Mouse (Mus musculus): ENCODE data around the gene Zc2hc1c.

Gene Zc2hc1c

DNA sequence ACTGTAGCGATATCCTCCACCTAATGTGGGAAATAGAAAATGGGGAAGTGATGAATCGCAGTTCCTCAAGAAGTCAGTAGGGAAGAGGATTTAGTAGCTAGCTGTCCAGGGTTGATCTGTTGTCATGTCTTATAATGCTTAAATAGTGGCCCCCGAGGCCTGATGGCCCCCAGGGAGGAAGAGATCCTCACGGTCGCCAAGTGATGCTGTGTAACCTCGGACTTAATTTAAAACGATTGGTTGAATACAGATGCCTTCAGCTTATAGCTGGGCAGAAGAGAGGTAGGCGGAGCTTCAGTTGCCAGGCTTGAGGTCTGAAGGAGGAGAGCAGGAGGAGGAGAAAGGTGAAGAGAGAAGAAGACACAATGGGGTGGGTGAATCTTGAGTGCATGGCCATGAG is 4.1 kb upstream of the Zc2hc1c start:
- DNase-seq (ENCODE audit: low spot score), result no peak

DNA sequence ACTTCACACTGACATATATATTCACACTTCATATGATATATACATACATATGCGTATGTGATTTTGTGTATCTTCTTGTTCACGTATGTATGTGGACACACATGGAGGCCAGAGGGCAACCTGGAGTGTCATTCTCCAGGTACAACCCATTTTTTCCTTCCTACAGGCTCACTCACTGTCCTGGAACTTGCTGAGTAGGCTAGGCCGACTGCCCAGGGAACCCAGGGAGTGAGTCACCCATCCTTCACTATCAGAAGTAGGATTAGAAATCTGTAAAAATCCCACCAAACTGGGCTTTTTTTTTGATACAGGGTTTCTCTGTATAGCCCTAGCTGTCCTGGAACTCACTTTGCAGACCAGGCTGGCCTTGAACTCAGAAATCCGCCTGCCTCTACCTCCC is 3.4 kb upstream of the Zc2hc1c start:
- no peak for DNase-seq (ENCODE audit: low spot score)

DNA sequence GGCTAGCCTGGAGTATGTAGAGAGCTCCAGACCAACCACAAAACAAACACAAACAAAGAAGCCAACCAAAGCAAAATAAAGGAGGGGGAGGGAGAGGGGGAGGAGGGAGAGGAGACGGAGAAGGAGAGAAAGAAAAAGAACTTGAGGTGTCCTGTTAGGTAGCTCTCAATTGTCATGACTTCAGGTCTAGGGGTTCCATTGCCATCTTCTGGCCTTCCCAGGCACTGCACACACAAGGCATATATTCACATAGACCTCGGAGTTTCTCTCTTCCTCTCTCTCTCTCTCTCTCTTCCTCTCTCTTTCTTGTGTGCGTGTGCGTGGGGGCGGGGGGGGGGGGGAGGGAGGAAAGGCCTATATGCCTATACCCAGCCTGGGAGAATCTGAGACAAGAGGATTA is 1.4 kb upstream of the Zc2hc1c start:
- no peak for DNase-seq (ENCODE audit: low spot score)

DNA sequence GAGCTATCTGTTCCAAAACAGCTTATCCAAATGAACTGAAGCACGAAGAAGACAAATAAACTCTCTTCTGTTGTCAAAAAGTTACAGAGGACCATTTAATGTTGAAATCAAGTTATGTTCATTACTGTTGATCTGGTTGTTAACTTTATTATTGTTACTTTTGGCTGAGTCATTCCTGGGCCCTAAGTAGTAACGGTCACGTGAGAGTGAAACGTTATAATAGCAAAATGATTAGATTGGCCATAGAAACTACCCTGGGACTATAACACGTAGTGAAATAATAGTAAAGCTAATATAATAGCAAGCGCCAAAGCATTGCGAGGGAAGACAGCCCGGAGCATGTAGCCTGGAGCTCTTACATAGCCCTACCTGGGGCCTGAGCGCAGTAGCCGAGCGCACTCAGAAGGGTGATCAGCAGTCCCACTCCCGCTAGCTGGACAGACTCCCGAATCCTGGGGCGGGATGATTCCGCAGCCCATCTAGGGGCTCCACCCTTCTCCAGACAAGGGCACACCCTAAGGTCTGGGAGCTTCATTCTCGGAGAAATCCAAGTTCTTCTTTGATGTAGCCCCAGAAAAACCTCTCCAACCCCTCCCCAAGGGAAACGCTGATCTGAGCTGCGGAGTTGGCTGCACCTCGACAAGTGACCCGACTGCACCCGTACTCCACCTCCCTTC is 444 bp upstream of the Zc2hc1c start, which contains the start of gene Acyp1:
Acyp1 (minus strand) TSS at position 630 of the 677 bp plus-strand sequence.
- DNase-seq (ENCODE audit: low spot score), result no peak

DNA sequence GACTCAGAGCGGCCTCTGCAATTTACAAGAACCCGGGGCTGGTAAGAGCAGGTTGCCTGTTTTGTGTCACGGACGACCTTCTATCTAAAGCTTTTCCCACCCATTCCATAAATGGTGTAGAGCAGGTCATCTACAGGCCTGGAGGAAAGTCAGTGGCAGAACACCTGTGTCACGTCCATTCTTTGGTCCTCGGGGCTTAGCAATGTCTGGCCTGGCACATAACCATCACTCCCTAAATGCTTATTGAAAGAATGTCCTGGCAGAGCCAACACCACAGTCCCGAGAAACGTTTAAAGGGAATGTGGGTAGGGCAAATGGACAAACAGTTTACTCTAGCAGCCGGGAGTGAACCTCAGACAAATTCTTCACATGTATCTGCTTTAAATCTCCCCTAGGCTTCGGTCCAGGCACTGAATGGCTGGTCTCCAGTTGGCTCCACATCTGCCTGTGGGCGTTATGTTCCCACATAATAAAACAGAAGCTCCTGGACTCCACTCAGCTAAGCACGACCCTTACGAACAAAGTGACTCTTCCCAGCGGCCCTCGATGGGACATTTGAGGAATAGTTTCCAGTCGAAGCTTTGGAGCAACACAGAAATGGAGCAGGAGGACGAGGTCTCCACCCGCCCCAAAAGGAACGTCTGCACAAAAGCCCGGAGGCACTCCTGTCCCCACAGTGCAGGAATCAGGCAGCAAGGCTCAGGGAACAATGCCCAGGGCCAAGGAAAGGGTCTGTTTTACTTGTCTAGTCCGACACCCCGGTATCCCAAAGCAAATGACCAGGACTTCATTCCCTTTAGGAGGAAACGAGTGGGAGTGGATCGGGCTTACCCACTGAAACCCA is 988 bp downstream of the Zc2hc1c start:
- DNase-seq (ENCODE audit: low spot score), result no peak

DNA sequence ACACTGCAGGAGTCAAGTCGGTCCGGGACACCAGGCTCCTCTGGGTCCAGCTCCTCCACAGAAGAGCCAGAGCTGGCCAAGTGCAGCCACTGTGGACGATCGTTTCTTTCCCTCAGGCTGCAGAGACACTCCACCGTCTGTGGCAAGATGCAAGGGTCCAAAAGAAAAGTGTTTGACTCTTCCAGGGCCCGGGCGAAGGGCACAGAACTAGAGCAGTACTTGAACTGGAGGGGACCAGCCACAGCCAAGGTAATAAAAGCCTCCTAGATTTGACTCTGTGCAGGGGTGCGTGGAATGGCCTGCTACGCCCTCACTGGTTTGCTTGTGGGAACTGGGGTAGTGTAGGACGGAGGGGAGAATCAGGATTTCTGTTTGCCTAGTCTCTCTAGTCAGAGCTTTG is 2.2 kb downstream of the Zc2hc1c start:
- no peak for DNase-seq (ENCODE audit: low spot score)

DNA sequence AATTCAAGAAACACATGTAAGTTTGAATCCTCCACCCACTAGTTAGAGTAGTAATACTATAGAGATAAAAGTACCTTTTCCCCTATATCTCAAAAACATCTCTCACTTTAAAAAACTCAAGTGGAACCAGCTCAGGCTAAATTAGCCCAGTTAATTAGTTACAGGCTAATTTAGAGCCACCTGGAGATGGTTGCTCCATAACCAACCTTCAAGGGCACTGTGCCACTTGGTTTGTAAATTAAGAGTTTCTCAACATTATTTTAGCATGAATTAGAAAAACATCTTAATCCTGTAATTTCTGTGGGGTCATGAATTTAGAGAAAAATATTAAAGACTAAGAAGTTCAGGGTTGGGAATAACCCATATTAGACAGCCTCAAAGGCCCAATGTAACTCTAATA is 3.1 kb downstream of the Zc2hc1c start:
- no peak for DNase-seq (ENCODE audit: low spot score)

DNA sequence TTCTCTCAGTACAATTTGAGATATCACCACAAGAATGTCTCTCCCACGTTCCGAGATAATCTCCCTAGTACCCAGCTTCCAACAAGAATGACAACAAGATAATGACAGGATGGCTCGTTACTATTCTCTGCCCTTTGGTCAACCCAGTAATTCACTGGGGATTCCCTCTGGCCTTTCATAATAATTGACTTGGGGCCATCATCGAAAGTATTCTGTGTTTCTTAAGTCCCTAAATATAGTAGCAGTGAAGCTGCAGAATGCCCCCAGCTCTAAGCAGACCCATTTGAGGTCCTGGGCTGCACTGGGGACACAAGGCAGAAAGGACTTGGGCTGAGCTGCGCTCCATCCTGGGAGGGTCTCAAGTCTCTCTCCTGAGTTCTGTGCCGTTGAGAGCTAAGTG is 3.9 kb downstream of the Zc2hc1c start:
- no peak for DNase-seq (ENCODE audit: low spot score)

DNA sequence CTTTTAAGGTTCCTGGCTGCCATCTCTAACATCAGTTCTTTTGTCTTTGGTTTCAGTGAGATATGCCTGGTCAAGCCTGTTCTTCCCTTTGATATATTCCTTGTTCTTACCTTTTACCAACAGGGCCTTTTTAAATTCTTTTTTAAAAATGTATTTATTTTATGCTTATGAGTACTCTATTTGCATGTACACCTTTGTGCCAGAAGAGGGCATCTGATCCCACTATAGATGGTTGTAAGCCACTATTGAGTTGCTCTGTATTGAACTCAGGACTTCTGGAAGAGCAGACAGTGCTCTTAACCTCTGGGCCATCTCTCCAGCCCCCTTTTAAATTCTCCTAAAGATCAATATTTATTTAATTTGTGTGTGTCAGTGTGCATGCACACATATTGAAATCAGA is 4.5 kb downstream of the Zc2hc1c start:
- DNase-seq (ENCODE audit: low spot score), result no peak

DNA sequence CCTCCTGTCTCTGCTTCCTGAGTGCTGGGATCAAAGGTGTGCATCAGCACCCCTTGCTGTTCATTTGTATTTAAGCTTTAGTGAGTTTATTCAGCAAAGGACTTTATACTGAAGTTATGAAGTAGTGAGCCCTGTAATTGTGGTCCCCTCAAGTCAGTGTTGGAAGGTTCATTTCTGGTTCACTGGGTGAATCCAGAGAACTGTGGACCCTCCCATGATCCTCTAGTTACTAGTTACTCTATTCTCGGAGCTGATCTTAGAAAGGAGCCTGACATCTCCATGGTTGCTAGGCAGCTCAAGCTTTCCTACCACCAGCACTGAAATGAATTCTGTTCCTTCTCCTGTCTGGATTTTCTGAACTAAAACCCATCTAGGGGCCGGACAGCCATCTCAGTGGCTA is 7.1 kb downstream of the Zc2hc1c start:
- no peak for DNase-seq (ENCODE audit: low spot score)

DNA sequence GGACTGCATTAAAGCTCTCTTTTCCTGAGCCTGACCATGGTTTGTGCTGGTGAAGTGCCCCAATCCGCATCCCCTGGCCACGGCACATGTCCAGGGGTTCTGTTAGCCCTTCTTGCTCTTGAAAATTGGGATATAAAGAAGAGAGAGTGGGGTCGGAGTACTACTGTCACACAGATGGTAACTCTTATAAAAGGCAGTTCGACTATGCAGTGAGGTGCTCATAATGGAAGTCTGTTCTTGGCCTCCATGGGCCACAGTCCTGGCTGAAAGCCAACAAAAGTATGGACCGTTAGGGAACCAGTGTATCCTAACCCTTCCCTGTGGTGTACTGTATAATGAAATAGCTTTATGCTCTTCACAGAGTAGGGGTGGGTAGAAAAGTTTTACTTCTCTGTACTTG is 8.5 kb downstream of the Zc2hc1c start:
- no peak for DNase-seq (ENCODE audit: low spot score)

DNA sequence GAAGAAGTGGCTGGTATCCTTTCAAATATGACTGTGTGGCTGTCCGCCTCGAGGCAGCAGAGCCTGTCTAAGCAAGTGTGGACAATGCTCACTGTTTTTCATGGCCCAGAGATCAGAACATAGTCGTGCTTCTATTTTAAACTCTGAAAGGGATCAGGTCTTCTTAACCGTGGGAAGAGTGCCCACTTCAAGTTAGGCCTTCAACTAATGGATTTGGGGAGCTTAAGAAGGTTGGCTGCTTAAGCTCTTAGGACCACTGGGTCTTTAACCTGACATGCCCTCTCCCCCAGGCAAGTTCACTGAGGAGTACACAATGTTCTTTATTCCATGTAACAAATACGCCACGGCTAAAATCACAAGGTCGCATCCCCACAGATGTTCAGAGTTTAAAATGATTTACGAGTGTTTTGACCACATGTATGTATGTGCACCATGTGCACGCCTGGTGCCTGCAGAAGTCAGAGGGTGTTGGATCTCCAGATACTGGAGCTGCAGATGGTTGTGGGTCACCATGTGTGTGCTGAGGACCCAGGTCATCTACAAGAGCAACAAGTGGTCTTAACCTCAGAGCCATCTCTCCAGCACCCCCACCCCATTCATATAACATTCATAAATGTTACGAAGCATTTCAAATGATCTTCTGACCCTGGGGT is 9.1 kb downstream of the Zc2hc1c start:
- DNase-seq (ENCODE audit: low spot score), result no peak

DNA sequence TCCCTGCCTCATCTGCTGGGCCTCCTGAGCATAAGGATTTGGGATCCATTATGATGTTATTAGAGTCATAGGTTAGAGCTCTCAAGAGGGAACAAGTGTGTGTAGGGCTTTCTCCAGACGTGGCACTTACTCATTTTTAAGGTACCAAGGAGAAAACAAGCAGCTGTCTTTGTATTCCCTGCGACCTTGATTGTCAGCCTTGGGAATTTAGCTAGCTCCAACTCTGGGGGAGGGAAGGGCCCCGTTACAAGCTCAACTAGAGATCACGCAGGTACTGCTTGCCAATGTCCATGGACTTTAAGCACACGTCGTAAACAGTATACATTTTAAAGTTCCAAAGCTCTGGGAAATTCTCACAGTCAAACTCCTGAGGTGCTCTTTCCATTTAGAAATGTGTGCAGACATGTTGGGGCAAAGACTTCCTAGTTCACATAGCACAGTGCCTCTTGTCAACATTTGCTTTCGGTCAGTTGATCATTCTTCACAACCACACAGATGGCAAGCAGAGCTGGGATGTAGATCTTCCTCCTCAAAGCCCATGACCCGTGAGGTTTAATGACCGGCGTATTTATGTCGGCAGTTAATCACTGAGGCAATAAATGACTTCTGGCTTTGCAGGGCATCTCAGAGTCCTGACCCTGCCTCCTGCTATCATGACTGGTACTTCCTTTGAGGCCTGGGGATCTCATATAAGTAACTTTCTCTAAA is 9.9 kb downstream of the Zc2hc1c start:
- DNase-seq (ENCODE audit: low spot score), result peak; percentile 53

DNA sequence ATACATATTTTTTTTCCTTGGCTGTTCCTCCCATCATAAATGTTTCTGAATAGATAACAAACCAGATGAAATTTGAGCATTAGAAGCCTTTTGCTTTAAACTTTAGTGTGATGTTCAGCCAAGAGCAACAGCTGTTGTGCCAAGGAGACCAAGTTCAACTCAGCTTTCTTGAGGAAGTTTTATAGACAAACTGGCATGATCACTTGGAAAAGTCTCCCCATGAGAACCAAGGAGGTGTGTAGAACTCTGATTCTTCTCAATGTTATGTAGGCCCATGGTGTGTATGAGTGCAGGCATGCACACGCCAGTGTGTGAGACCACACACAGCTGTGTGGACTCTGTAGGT is 10.4 kb downstream of the Zc2hc1c start:
- DNase-seq (ENCODE audit: low spot score), result no peak

DNA sequence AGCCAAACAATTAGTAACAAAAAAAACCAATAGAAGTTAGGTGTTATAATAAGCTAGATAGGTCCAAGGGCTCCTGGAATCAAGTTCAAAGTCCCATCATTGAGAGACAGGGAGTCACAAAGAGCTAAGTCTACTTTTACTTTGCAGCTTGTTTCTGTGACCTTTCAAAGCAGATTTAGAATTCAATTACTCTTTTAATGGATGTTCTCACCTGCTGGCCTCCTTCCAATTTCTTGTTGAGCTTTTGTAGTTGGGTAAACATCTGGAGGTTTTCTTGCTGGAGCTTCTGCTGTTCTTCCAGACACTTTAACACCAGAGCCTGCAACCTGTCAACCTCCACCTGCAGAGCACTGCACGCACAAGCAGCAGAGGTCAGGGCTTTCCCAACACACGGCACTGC is 14.9 kb downstream of the Zc2hc1c start:
- no peak for DNase-seq (ENCODE audit: low spot score)

DNA sequence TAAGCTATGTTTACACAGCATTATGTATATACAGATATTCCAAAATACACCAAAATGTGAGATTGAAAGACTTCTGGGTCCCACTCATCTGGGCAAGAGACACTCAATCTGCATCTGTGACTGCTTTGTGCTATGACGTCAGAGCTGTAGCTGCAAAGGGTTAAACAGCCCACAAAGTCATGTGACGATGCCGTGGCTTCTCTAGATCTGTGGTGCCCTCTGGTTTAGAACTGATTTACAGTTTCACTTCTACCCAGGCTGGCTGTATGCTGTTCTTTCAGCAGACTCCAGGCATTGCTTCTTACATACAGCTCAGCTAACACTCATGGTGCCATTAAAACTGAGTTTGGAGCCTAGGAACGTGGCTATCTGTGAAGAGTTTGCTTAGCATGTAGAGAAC is 16.3 kb downstream of the Zc2hc1c start:
- DNase-seq (ENCODE audit: low spot score), result no peak

DNA sequence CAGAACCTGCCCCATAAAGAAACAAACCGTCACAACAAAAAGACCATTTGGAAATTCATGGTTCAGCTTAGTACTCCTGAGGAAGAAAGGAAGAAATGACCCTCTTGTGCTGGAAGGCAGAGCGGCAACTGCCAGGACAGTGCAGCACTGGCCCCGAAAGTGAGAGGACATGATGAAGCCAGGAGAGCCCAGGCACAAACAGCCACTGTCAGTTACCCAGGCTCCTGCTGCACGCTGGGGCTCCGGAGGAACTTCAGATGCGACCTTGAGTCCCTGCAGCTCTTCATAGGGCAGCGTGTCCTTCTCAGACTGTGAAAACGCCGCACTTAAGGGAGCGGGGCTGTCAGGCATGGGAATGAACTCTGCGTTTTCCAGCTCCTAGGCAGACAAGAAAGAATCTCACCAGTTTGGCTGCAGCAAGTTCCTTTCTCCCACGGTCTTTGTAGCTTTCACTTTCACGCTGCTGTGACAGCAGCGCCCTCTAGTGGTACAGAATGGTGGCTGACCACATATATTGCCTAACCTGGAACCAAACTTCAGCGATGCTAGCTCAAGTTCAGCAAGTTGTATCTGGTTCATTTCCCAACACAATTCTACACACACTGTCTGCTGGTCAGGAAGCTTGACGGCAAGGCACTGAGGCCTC is 17.0 kb downstream of the Zc2hc1c start:
- DNase-seq (ENCODE audit: low spot score), result peak; percentile 76

DNA sequence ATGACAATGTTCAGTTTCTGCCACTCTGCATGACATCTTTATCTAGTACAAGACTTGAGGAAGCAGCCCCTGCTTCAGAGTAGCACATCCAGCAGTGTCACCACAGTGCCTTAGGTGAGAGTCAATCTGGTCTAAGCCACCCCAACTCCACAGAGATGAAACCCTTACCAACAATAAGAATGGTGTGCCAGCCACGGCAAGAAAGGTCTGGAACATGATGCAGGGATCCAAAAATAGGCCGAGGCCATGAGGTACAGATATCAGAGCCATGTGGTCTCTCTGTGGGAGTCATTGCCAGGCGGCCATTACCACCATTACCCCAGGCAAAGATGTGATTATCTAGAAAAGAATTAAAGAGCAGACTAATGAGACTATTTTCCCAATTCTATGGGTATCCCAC is 20.3 kb downstream of the Zc2hc1c start:
- DNase-seq (ENCODE audit: low spot score), result no peak

DNA sequence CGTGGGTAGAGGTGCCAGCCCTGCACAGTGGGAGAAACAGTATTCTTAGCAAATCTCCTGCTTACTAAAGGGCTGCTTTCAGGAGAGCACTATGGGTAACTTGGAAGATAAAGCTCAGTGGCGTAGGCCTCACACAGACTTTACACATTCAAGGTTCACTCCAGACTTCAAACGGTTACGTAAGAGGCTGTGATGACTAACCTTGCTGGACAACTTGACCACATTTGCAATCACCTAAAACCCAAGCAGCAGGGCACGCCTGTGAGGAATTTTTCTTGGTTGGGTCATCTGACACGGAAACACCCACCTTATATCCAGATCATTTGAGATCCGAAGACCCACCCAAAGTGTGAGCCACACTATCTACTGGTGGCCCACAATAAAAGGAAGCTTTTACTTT is 41.8 kb downstream of the Zc2hc1c start:
- no peak for DNase-seq (ENCODE audit: low spot score)

DNA sequence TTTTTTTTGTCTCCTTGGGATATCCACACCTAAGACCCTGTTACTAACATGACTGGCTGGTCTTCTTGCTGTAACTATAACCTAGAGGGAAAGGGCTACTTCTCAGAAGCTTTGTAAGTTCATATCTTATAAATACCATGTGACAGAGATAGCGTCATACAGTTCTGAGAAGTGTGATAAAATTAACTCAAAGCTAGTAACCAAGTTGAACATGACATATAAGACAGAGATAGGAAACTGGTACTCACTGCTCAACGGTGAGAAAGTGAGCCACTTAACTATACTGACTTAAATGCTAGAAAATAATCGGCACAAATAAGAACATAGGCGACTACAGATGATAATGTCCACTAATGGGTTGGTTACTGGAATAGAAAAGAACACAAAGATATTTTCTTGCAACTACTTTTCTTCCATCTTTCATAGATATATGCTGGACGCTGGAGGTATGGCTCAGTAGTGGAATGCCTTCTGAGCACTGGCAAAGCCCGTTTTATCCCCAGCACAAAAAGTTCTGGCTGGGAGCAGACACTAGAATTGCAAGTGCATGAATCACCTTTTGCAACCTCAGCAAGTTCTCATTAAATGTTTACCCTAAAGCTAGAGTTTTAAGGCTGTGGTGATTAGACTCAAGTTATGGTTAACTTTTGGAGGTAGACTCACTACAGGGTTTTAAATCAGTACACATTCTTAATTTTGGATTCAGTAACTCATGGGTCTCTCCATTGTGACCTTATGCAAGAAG is 49.3 kb downstream of the Zc2hc1c start:
- DNase-seq (ENCODE audit: low spot score), result no peak

DNA sequence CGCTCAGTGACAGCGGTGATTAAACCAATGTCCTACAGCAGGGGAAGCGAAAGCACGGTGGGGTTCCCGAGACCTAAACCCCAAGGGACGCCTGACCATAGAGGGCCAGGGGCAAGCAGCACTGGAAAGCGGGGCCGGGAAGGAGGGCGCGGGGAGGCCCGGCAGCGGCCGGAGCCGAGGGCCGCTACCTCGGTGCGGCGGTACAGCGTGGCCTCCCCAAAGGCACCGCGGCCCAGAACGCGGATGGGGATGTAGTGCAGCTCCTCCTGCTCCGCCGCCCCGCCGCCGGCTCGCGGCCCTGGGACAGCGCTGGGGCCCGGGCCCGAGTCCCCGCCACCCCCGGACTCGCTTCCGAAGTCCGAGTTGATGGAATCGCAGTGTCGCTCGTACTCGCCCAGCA is 50.4 kb downstream of the Zc2hc1c start:
- DNase-seq (ENCODE audit: low spot score), result no peak
